Mouse (Mus musculus) kidney, adult 2 months (tissue): ENCODE data around the gene Ntn5. TPM values are rescaled to one million over a fixed set of nuclear protein-coding genes. Genes with fewer than 3 reads are reported as not detected.

ENCODE experiments used
- DNase-seq: peaks from one replicate; pipeline ENCODE4 v3.0.0; 2021
- H3K27ac ChIP-seq: fragments of 200-500 bp; 2 replicates; pipeline ENCODE4 v1.5.1; 2012; ENCODE audit warnings: low read depth, low read length, control low read depth, inconsistent platforms; ENCODE audit not compliant: insufficient read depth
- H3K27me3 ChIP-seq: fragments of 200-500 bp; replicated peaks from 2 replicates; pipeline ENCODE4 v1.6.1; 2012; ENCODE audit warnings: mild to moderate bottlenecking, moderate library complexity, low read length, inconsistent platforms; ENCODE audit not compliant: control insufficient read depth, insufficient read depth
- H3K36me3 ChIP-seq: fragments of 200-500 bp; 2 replicates; pipeline ENCODE4 v1.6.1; 2012; ENCODE audit warnings: mild to moderate bottlenecking, moderate library complexity, low read length, inconsistent platforms; ENCODE audit not compliant: control insufficient read depth, insufficient read depth
- H3K4me1 ChIP-seq: fragments of 200-500 bp; 2 replicates; pipeline ENCODE4 v1.6.1; 2011; ENCODE audit warnings: low read length; ENCODE audit not compliant: control insufficient read depth, insufficient read depth
- H3K4me3 ChIP-seq: fragments of 200-500 bp; 2 replicates; pipeline ENCODE4 v1.5.1; 2011; ENCODE audit warnings: mild to moderate bottlenecking, low read depth, low read length, control low read depth; ENCODE audit not compliant: insufficient read depth
- CTCF ChIP-seq: fragments of 200-500 bp; conservative IDR thresholded peaks from 2 replicates; pipeline ENCODE4 v1.5.1; 2011; ENCODE audit warnings: low read depth, mild to moderate bottlenecking, control low read depth, low read length, moderate library complexity, mixed read lengths; ENCODE audit not compliant: insufficient read depth, insufficient read length
- POLR2A ChIP-seq: fragments of 200-500 bp; IDR thresholded peaks from one replicate; pipeline ENCODE4 v1.6.1; 2011; ENCODE audit warnings: low read depth, low read length, control low read depth
- WGBS: fragments of 180-500 bp; shearing (Covaris S2); methylation state at CpG from one replicate; pipeline ENCODE4 v1.1.7; 2018; 5-methylcytosine and 5-hydroxymethylcytosine counted together
- polyA plus RNA-seq: library from polyadenylated mRNA; depleted of rRNA; stranded (reverse); fragments of >200 nt; gene quantifications from 2 replicates; pipeline ENCODE4 v1.2.3, GENCODE M21; 2012

The Ntn5 gene
- polyA plus RNA-seq, 1 experiment: 0.09 TPM

DNA sequence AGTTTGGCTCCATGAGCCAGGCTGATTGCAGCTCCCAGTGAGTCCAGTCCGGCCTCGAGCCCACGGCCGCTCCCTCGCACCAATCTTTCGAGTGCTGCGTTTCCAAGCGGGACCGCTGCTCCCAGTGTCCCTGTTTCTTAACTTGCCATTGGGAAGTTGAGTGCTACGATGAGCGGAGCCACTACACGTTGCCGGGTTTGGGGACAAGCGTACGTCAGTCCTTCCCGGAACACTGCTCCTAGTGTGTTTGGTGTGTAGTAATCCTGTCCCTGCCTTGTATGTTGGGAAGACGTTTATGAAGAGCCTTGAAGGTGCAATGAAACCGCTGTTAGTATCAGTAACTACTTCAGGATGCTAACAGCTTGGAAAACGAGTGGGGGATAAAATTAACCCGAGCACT is 34.5 kb downstream of the Ntn5 start:
- Histone ChIP-seq H3K27me3 (no peaks in the 10 kb centered on the region), H3K4me3 (peak overlapping the region; percentile 90), H3K4me1 (peaks cover 20% of the 10 kb centered on the region), H3K36me3 (peaks cover under 1% of the 10 kb centered on the region; the same call in 1 of the 2 replicates), H3K27ac (peak overlapping the region; percentile 69)
- WGBS: under 1% methylated on average over 20 of the region's 20 CpGs
- DNase-seq: no peak
- TF ChIP-seq POLR2A (no peak), CTCF (no peak)

DNA sequence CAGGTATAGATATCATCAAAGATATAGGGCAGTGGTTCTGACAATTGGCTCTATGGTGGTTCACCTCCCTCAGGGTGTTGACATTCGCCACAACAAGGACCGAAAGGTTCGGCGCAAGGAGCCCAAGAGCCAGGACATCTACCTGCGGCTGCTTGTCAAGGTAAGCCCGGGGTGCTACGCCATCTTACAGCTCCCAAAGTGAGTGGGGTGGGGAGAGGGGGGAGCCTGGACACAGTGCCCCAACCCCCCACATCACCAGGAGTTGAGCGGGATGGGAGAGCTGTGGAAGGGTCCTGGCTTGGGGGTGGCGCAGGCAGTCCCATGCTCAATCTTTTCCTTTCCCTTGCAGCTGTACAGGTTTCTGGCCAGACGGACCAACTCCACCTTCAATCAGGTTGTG is 35.4 kb downstream of the Ntn5 start:
- H3K27me3 ChIP-seq: no peaks in the 10 kb centered on the region
- TF ChIP-seq CTCF: no peak
- no peak for TF ChIP-seq POLR2A
- H3K36me3 ChIP-seq: no peaks in the 10 kb centered on the region; the same call in 1 of the 2 replicates
- peaks cover 14% of the 10 kb centered on the region for H3K4me1 ChIP-seq
- no peak for DNase-seq
- 76% methylated on average over 10 of the region's 10 CpGs for WGBS
- H3K27ac ChIP-seq: no peak overlapping the region
- H3K4me3 ChIP-seq: no peak overlapping the region

DNA sequence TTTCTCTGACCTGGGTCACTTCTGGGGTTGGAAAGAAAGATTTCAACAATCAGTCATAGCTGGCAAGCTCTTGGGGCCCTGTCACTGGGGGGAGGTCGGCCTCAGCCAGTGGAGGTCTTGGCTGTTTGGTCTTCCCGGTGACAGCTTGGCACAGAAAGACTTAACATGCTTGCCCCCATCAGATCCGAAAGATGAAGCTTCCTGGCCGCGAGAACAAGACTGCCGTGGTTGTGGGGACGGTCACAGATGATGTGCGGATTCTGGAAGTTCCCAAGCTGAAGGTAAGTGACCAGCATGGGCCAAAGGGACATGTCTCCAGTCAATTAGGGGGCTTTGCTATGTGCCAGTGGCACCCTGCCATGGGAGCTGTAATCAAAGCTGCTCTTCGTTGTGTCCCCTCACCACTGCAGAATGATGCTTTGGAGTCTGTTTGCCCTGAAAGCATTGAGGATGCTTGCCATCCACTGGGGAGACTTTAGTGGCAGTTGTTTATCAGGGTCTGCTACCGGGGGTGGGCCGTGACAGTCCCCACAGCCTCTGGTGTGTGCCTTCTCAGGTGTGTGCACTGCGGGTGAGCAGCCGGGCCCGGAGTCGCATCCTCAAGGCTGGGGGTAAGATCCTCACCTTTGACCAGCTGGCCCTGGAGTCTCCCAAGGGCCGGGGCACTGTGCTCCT is 36.1 kb downstream of the Ntn5 start:
- 79% methylated on average over 16 of the region's 16 CpGs for WGBS
- Histone ChIP-seq H3K4me3 (no peak overlapping the region), H3K27ac (no peak overlapping the region), H3K27me3 (no peaks in the 10 kb centered on the region), H3K4me1 (peaks cover 11% of the 10 kb centered on the region), H3K36me3 (no peaks in the 10 kb centered on the region; the same call in 1 of the 2 replicates)
- no peak for DNase-seq
- TF ChIP-seq CTCF: no peak
- TF ChIP-seq POLR2A: no peak

DNA sequence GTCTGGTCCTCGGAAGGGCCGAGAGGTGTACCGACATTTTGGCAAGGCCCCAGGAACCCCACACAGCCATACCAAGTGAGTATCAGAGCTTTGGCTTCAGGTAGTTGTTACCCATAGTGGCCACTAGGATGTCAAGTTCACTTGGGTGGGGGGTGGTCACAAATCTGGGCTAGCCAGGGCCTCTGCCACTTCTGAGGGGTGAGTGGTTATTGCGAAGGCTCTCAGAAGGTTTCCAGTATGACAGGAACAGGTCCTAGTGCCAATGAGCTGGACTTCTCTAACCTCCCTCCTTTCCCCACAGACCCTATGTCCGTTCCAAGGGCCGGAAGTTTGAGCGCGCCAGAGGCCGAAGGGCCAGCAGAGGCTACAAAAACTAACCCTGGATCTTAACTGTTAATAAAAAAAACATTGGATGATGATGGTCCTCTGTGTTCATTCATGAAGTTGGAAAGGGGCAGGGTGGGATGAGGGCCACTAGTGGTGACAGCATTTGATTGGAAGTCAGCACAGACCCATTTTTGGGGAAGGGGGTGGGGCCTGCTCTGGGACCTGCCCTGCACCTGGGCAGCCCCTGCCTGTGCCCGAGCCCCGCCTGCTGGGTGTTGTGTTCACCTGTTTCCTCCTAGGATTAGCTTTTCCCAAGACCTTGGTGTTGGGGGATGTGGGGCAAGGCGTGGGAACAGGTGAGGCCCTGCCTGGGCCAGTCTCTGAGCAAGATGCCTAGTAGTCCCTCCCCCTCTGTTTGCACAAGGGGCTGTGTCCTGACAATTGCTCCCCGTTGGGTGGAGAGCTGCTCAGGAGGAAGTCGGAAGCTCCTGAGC is 36.8 kb downstream of the Ntn5 start, which contains the start of gene Fam83e:
Fam83e (plus strand) TSS at position 800 of the 821 bp plus-strand sequence.
- H3K4me1 ChIP-seq: peaks cover 9% of the 10 kb centered on the region
- no peak within 1 kb of the TSS for H3K27ac ChIP-seq
- TF ChIP-seq CTCF: no peak
- TF ChIP-seq POLR2A: no peak
- WGBS: 67% methylated on average over 14 of the region's 14 CpGs
- H3K4me3 ChIP-seq: no peak within 1 kb of the TSS
- H3K27me3 ChIP-seq: no peaks in the 10 kb centered on the region
- H3K36me3 ChIP-seq: no peaks in the 10 kb centered on the region; the same call in 1 of the 2 replicates
- no peak for DNase-seq

DNA sequence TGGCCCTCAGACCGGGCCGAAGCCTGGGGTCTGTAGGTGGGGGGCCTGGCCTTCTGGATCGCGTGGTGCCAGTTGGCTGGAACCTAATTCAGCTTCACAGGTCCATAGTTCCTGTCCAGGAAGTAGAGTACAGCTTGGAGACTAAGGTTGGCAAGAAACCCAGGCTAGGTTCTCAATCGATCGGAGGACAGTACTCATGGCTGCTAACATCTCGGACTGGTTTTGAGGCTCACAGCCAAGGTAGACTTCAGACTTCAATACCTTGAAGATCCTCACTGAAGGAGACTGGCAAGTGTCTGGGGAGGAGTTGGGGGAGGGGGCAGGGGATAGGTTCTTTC is 37.4 kb downstream of the Ntn5 start:
- no peak for TF ChIP-seq POLR2A
- TF ChIP-seq CTCF: no peak
- Histone ChIP-seq H3K4me1 (0 out of 2 replicates have a peak, but pooled peaks cover 4% of the 10 kb centered on the region), H3K27me3 (no peaks in the 10 kb centered on the region), H3K4me3 (no peak overlapping the region), H3K36me3 (no peaks in the 10 kb centered on the region; the same call in 1 of the 2 replicates), H3K27ac (no peak overlapping the region)
- WGBS: 71% methylated on average over 7 of the region's 7 CpGs
- DNase-seq: no peak

DNA sequence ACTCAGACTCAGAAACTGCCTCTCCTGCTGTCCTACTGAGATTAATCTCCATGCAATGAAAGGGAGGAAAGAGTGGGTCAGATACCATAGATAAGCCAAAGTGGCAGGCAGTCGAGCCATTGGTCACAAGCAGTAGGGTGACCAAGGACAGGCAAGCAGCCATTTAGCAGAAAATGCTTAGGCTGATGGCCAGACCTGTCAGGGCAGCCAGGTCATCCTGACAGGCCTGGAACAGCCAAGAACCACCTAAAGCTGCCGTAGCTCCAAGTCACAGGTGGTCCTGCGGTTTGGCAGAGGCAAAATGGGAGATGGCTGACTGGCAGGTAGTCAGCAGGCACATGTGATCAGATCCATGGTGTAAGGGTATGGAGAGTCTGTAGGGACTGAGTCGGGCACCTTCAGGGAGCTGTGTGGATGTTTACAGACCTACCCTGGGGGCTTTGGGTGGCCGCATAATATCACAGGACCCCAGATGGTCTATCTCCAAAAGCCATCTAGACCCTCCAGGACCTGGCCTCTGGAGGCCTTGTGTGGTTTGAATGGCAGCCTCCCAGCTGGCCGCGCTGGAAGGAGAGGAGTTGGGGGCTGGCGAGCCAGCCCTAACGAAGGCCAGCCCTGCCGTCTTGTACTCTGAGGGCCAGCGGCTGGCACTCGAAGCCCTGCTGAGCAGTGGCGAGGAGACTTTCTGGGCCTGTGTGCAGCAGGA is 38.0 kb downstream of the Ntn5 start:
- 68% methylated on average over 13 of the region's 13 CpGs for WGBS
- H3K27me3 ChIP-seq: no peaks in the 10 kb centered on the region
- no peak for DNase-seq
- TF ChIP-seq CTCF (no peak), POLR2A (no peak)
- no peak overlapping the region for H3K27ac ChIP-seq
- H3K4me1 ChIP-seq: 0 out of 2 replicates have a peak, but pooled peaks cover 4% of the 10 kb centered on the region
- no peak overlapping the region for H3K4me3 ChIP-seq
- H3K36me3 ChIP-seq: no peaks in the 10 kb centered on the region; the same call in 1 of the 2 replicates

DNA sequence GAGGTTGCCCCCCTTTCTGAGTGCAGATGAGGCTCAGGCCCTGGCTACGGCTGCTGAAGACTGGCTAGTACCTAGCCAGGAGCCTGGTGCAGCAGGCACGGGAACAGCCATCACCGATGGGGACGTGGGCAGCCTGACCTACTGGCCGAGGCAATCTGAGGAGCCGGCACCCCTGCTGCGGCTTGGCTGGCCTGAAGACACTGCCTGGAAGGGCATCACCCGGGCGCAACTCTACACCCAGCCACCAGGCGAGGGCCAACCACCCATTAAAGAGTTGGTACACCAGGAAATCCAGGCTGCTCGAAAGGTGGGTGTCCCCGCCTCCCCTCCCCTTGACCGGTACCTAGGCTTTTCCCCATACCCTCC is 38.5 kb downstream of the Ntn5 start:
- H3K36me3 ChIP-seq: no peaks in the 10 kb centered on the region; the same call in 1 of the 2 replicates
- DNase-seq: no peak
- H3K27me3 ChIP-seq: no peaks in the 10 kb centered on the region
- 64% methylated on average over 13 of the region's 13 CpGs for WGBS
- no peak overlapping the region for H3K4me3 ChIP-seq
- H3K4me1 ChIP-seq: 0 out of 2 replicates have a peak, but pooled peaks cover 4% of the 10 kb centered on the region
- no peak for TF ChIP-seq CTCF
- no peak for TF ChIP-seq POLR2A
- H3K27ac ChIP-seq: no peak overlapping the region
